Mouse (Mus musculus) small intestine, adult 2 months (tissue): ENCODE data around the gene Ass1.

ENCODE experiments used
- CTCF ChIP-seq: fragments of 200-500 bp; IDR thresholded peaks from 2 replicates; pipeline ENCODE4 v1.5.1; 2012; ENCODE audit warnings: low read depth, mild to moderate bottlenecking, control low read depth, inconsistent platforms, low read length, moderate library complexity, mixed read lengths; ENCODE audit not compliant: insufficient replicate concordance, insufficient read length; ENCODE audit errors: extremely low read depth
- POLR2A ChIP-seq: fragments of 200-500 bp; IDR thresholded peaks from 2 replicates; pipeline ENCODE4 v1.6.1; 2012; ENCODE audit warnings: low read depth, mild to moderate bottlenecking, control low read depth, inconsistent platforms, low read length, moderate library complexity

- TF ChIP-seq POLR2A: no peak
- TF ChIP-seq CTCF: no peak
Measured at GRCm38 (mm10) chr2:31442480-31443160, 27.4 kb upstream of the Ass1 start.
